Mouse (Mus musculus) intestine, embryonic 14.5 days (tissue): ENCODE results near the gene Rassf1. TPM values are rescaled to one million over a fixed set of nuclear protein-coding genes. Genes with fewer than 3 reads are reported as not detected.
A peak's percentile ranks its signal among the peaks of the same experiment; 100 is the strongest.

ENCODE experiments used
- ATAC-seq: fragments of 200-750 bp; cut with Nextera tagmentation; replicated peaks from 2 replicates; pipeline ENCODE4 v1.8.0; 2017; ENCODE audit warnings: low read depth, moderate number of reproducible peaks, moderate TSS enrichment, moderate library complexity; ENCODE audit not compliant: low FRiP score, low TSS enrichment
- DNase-seq: peaks from one replicate; pipeline ENCODE4 v3.0.0-alpha.2; 2018; ENCODE audit warnings: low spot score
- H3K27ac ChIP-seq: fragments of 300-500 bp; sonication (generic); 2 replicates; pipeline ENCODE4 v1.5.1; 2014; ENCODE audit warnings: low read depth, mild to moderate bottlenecking, control low read depth
- H3K27me3 ChIP-seq: fragments of 300-500 bp; sonication (generic); replicated peaks from 2 replicates; pipeline ENCODE4 v1.6.1; 2014; ENCODE audit warnings: low read length, control low read depth; ENCODE audit not compliant: control insufficient read depth, insufficient read depth
- H3K36me3 ChIP-seq: fragments of 300-500 bp; sonication (generic); 2 replicates; pipeline ENCODE4 v1.6.1; 2014; ENCODE audit warnings: low read length, control low read depth; ENCODE audit not compliant: control insufficient read depth, insufficient read depth
- H3K4me1 ChIP-seq: fragments of 300-500 bp; sonication (generic); replicated peaks from 2 replicates; pipeline ENCODE4 v1.6.1; 2014; ENCODE audit warnings: low read length, control low read depth, mixed read lengths; ENCODE audit not compliant: control insufficient read depth, insufficient read depth
- H3K4me2 ChIP-seq: fragments of 300-500 bp; sonication (generic); 2 replicates; pipeline ENCODE4 v1.6.1; 2014; ENCODE audit warnings: low read length
- H3K4me3 ChIP-seq: fragments of 300-500 bp; sonication (generic); 2 replicates; pipeline ENCODE4 v1.5.1; 2014; ENCODE audit warnings: low read depth, low read length, control low read depth, mixed read lengths
- H3K9ac ChIP-seq: fragments of 300-500 bp; sonication (generic); 2 replicates; pipeline ENCODE4 v1.6.1; 2014; ENCODE audit warnings: mild to moderate bottlenecking, low read length
- H3K9me3 ChIP-seq: fragments of 300-500 bp; sonication (generic); 2 replicates; pipeline ENCODE4 v1.6.1; 2016; ENCODE audit warnings: low read length, control low read depth; ENCODE audit not compliant: control insufficient read depth
- WGBS: fragments of 180-500 bp; shearing (Covaris S2); extraction: QIAGEN DNeasy Blood & Tissue Kit; methylation state at CpG from one replicate; pipeline ENCODE4 v1.1.7; 2014; 5-methylcytosine and 5-hydroxymethylcytosine counted together
- polyA plus RNA-seq: library from polyadenylated mRNA; unstranded; fragments of >200 nt; fragmentation: Nextera tagmentation; extraction: Ambion mirVana; gene quantifications from 2 replicates; pipeline ENCODE4 v1.2.1, GENCODE M21; 2014

Rassf1 gene
- polyA plus RNA-seq, 1 experiment from 2014 or later = 54.4 TPM

GRCm38 (mm10) chr9:107542721-107543120, 8.6 kb upstream of the Rassf1 start:
- H3K36me3 ChIP-seq = peaks cover 46% of the 10 kb centered on the region
- H3K27ac ChIP-seq = no peak overlapping the region
- peak overlapping the region; percentile 55 for H3K9ac ChIP-seq
- H3K4me3 ChIP-seq = peak overlapping the region; percentile 87
- peak overlapping the region; percentile 97 for H3K4me2 ChIP-seq
- ATAC-seq = no peak
- no peaks in the 10 kb centered on the region for H3K9me3 ChIP-seq
- peaks cover 24% of the 10 kb centered on the region for H3K4me1 ChIP-seq
- WGBS = 37% methylated on average over 8 of the region's 8 CpGs
- no peaks in the 10 kb centered on the region for H3K27me3 ChIP-seq
- DNase-seq = no peak

- H3K36me3 ChIP-seq = peaks cover 40% of the 10 kb centered on the region
- 89% methylated on average over 11 of the region's 11 CpGs for WGBS
- peak overlapping the region; percentile 87; the same call in 1 of the 2 replicates for H3K4me3 ChIP-seq
- ATAC-seq (no peak), DNase-seq (no peak)
- no peaks in the 10 kb centered on the region for H3K27me3 ChIP-seq
- no peak overlapping the region for H3K27ac ChIP-seq
- peaks cover 24% of the 10 kb centered on the region for H3K4me1 ChIP-seq
- peak overlapping the region; percentile 97 for H3K4me2 ChIP-seq
- H3K9ac ChIP-seq = no peak overlapping the region
- no peaks in the 10 kb centered on the region for H3K9me3 ChIP-seq
Observed at GRCm38 (mm10) chr9:107543299-107543698, 8.1 kb upstream of the Rassf1 start.

- no peak for ATAC-seq
- Histone ChIP-seq H3K9ac (no peak overlapping the region), H3K9me3 (no peaks in the 10 kb centered on the region), H3K4me2 (no peak overlapping the region), H3K27me3 (no peaks in the 10 kb centered on the region), H3K36me3 (peaks cover 31% of the 10 kb centered on the region), H3K4me1 (peaks cover 24% of the 10 kb centered on the region), H3K27ac (no peak overlapping the region), H3K4me3 (no peak overlapping the region)
- WGBS = 97% methylated on average over 17 of the region's 17 CpGs
- no peak for DNase-seq
Observed at GRCm38 (mm10) chr9:107544196-107544700, 7.1 kb upstream of the Rassf1 start.

- ATAC-seq = no peak
- H3K4me2 ChIP-seq = no peak overlapping the region
Observed at GRCm38 (mm10) chr9:107544729-107545128, 6.6 kb upstream of the Rassf1 start.

GRCm38 (mm10) chr9:107545199-107545598, 6.2 kb upstream of the Rassf1 start:
- no peak overlapping the region for H3K27ac ChIP-seq
- DNase-seq (no peak), ATAC-seq (no peak)
- 83% methylated on average over 10 of the region's 10 CpGs for WGBS
- H3K36me3 ChIP-seq = peaks cover 22% of the 10 kb centered on the region
- no peak overlapping the region for H3K4me3 ChIP-seq
- H3K4me1 ChIP-seq = peaks cover 24% of the 10 kb centered on the region
- no peaks in the 10 kb centered on the region for H3K27me3 ChIP-seq
- no peaks in the 10 kb centered on the region for H3K9me3 ChIP-seq
- no peak overlapping the region for H3K9ac ChIP-seq
- H3K4me2 ChIP-seq = no peak overlapping the region

More at GRCm38 (mm10) chr9:107544729-107545128, 6.6 kb upstream of the Rassf1 start:
- no peaks in the 10 kb centered on the region for H3K27me3 ChIP-seq
- WGBS = 94% methylated on average over 12 of the region's 12 CpGs
- no peak for DNase-seq
- H3K9me3 ChIP-seq = no peaks in the 10 kb centered on the region
- no peak overlapping the region for H3K27ac ChIP-seq
- H3K4me3 ChIP-seq = no peak overlapping the region
- no peak overlapping the region for H3K9ac ChIP-seq
- H3K36me3 ChIP-seq = peaks cover 26% of the 10 kb centered on the region
- H3K4me1 ChIP-seq = peaks cover 24% of the 10 kb centered on the region

- Histone ChIP-seq H3K4me3 (no peak overlapping the region), H3K27ac (no peak overlapping the region), H3K9ac (no peak overlapping the region), H3K36me3 (peaks cover 22% of the 10 kb centered on the region), H3K4me1 (peaks cover 24% of the 10 kb centered on the region), H3K9me3 (no peaks in the 10 kb centered on the region), H3K27me3 (no peaks in the 10 kb centered on the region), H3K4me2 (no peak overlapping the region)
- ATAC-seq (no peak), DNase-seq (peak; percentile 89)
- 20% methylated on average over 3 of the region's 3 CpGs for WGBS
Observed at GRCm38 (mm10) chr9:107545602-107546001, 5.8 kb upstream of the Rassf1 start.

- Histone ChIP-seq H3K36me3 (peaks cover 22% of the 10 kb centered on the region), H3K27ac (no peak within 1 kb of the TSS), H3K27me3 (no peaks in the 10 kb centered on the region), H3K4me3 (peak within 1 kb of the TSS; percentile 11; the same call in 1 of the 2 replicates), H3K4me1 (peaks cover 28% of the 10 kb centered on the region), H3K9me3 (no peaks in the 10 kb centered on the region), H3K9ac (no peak within 1 kb of the TSS), H3K4me2 (peak within 1 kb of the TSS; percentile 38)
- ATAC-seq (peak; percentile 43; the same call in 1 of the 2 replicates), DNase-seq (peak; percentile 89)
- 2% methylated on average over 20 of the region's 20 CpGs for WGBS
Observed at GRCm38 (mm10) chr9:107547026-107547425, 4.3 kb upstream of the Rassf1 start, which contains the start of gene Zmynd10. Gene Zmynd10 (plus strand): TSS chr9:107547298.

- Histone ChIP-seq H3K4me3 (no peak overlapping the region), H3K27me3 (no peaks in the 10 kb centered on the region), H3K36me3 (peaks cover 22% of the 10 kb centered on the region), H3K9me3 (no peaks in the 10 kb centered on the region), H3K4me1 (peaks cover 33% of the 10 kb centered on the region), H3K4me2 (no peak overlapping the region), H3K27ac (no peak overlapping the region), H3K9ac (no peak overlapping the region)
- WGBS = 85% methylated on average over 5 of the region's 5 CpGs
- no peak for ATAC-seq
- no peak for DNase-seq
Observed at GRCm38 (mm10) chr9:107547957-107548356, 3.4 kb upstream of the Rassf1 start.

GRCm38 (mm10) chr9:107548820-107549219, 2.5 kb upstream of the Rassf1 start:
- H3K27me3 ChIP-seq = no peaks in the 10 kb centered on the region
- no peak overlapping the region for H3K4me2 ChIP-seq
- WGBS = 86% methylated on average over 10 of the region's 10 CpGs
- ATAC-seq = no peak
- no peaks in the 10 kb centered on the region for H3K9me3 ChIP-seq
- peaks cover 17% of the 10 kb centered on the region for H3K36me3 ChIP-seq
- no peak overlapping the region for H3K27ac ChIP-seq
- DNase-seq = no peak
- H3K4me1 ChIP-seq = peaks cover 40% of the 10 kb centered on the region
- no peak overlapping the region for H3K9ac ChIP-seq
- H3K4me3 ChIP-seq = no peak overlapping the region
